Mouse (Mus musculus) hindbrain, embryonic 11.5 days (tissue): ENCODE results near the gene Ikzf3. TPM values are rescaled to one million over a fixed set of nuclear protein-coding genes. Genes with fewer than 3 reads are reported as not detected.

Experiments
- ATAC-seq: fragments of 200-750 bp; cut with Nextera tagmentation; 2 replicates; pipeline ENCODE4 v1.8.0; 2017; ENCODE audit warnings: mild to moderate bottlenecking, moderate TSS enrichment, moderate library complexity; ENCODE audit not compliant: low FRiP score
- DNase-seq: peaks from one replicate; pipeline ENCODE4 v3.0.0-alpha.2; 2015; ENCODE audit warnings: low spot score
- H3K27ac ChIP-seq: fragments of 300-500 bp; sonication (generic); 2 replicates; pipeline ENCODE4 v1.5.1; 2014; ENCODE audit warnings: mild to moderate bottlenecking, low read depth, low read length
- H3K27me3 ChIP-seq: fragments of 300-500 bp; sonication (generic); 2 replicates; pipeline ENCODE4 v1.6.1; 2014; ENCODE audit warnings: mild to moderate bottlenecking, low read length, moderate library complexity, mixed read lengths; ENCODE audit not compliant: control insufficient read depth, insufficient read depth
- H3K36me3 ChIP-seq: fragments of 300-500 bp; sonication (generic); 2 replicates; pipeline ENCODE4 v1.6.1; 2014; ENCODE audit warnings: mild to moderate bottlenecking, low read length, moderate library complexity, mixed read lengths; ENCODE audit not compliant: control insufficient read depth, insufficient read depth
- H3K4me1 ChIP-seq: fragments of 300-500 bp; sonication (generic); replicated peaks from 2 replicates; pipeline ENCODE4 v1.6.1; 2014; ENCODE audit warnings: low read length, mixed read lengths; ENCODE audit not compliant: control insufficient read depth, insufficient read depth
- H3K4me2 ChIP-seq: fragments of 300-500 bp; sonication (generic); replicated peaks from 2 replicates; pipeline ENCODE4 v1.6.1; 2014; ENCODE audit warnings: mild to moderate bottlenecking, low read depth, low read length
- H3K4me3 ChIP-seq: fragments of 300-500 bp; sonication (generic); 2 replicates; pipeline ENCODE4 v1.5.1; 2014; ENCODE audit warnings: low read depth, low read length
- H3K9ac ChIP-seq: fragments of 300-500 bp; sonication (generic); 2 replicates; pipeline ENCODE4 v1.6.1; 2014; ENCODE audit warnings: low read depth, low read length
- H3K9me3 ChIP-seq: fragments of 300-500 bp; sonication (generic); 2 replicates; pipeline ENCODE4 v1.6.1; 2016; ENCODE audit warnings: low read length; ENCODE audit not compliant: control insufficient read depth
- WGBS: fragments of 180-500 bp; shearing (Covaris S2); extraction: QIAGEN DNeasy Blood & Tissue Kit; methylation state at CpG from one replicate; pipeline ENCODE4 v1.1.7; 2014; 5-methylcytosine and 5-hydroxymethylcytosine counted together
- polyA plus RNA-seq: library from polyadenylated mRNA; unstranded; fragments of >200 nt; fragmentation: Nextera tagmentation; extraction: Ambion mirVana; gene quantifications from 2 replicates; pipeline ENCODE4 v1.2.1, GENCODE M21; 2014

Ikzf3 gene
- polyA plus RNA-seq, 1 experiment from 2014 or later, result 0.60 TPM

DNA sequence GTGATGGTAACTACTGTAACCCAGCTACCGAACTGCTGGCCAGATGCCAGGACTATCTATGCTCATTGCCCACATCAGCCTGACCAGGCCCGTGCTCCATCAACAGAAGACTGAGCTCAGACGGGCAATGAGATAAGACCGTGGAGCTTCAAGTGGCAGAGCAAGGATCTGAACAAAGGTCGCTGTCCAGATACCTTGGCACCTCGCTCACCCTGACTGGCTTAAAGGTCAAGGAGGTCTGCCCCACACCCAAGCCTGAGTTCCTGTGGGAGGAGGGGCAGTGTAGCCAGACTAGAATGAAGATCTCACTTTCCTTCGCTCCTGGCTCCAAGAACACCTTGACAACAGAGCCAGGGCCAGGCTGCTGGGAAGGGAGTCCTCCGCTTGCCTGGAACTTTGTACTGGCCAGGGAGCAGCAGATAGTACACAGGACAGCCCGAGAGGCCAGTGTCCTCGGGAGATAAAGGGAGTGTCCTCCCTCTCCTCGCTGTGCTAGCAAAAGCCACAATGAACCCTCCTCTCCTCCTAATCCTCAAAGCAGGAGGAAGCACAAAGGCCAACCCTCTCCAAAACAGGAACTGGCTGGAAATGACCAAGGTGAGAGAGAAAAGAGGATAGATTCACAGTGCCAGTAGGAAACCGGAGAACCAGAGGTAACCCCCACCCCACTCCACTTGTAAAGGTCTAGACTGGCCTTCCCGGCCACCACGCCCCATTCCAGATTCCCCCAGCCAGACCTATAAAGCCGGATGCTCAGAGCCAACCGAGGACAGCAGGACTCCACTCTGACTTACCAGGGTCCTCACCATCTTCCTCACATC lies 34.7 kb upstream of the Ikzf3 start:
- ATAC-seq (no peak), DNase-seq (no peak)
- no peaks in the 10 kb centered on the region for H3K27me3 ChIP-seq
- H3K4me1 ChIP-seq, result peaks cover 2% of the 10 kb centered on the region; the same call in 1 of the 2 replicates
- H3K36me3 ChIP-seq, result peaks cover 7% of the 10 kb centered on the region; the same call in 1 of the 2 replicates
- H3K4me3 ChIP-seq, result no peak overlapping the region
- no peak overlapping the region for H3K27ac ChIP-seq
- H3K9ac ChIP-seq, result no peak overlapping the region
- H3K9me3 ChIP-seq, result no peaks in the 10 kb centered on the region
- 80% methylated on average over 16 of the region's 16 CpGs for WGBS
- H3K4me2 ChIP-seq, result no peak overlapping the region

DNA sequence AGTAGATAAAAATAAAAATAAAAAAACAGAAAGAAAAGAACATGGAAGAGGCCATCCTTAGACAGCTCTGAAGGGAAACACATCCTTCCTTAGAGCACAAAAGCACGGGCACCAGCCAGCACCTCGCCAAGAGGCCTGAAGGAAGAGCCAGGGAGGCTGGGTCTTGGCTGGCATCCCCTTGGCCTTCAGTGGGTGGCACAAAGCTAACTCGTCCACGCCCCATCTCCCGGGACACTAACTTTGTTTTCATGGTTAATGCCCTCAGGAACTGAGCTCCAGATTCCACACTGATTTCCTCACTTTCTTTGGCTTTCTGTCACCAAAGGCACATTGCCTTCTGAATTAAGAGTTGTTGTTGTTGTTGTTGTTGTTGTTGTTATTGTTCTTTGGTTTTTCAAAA lies 31.9 kb upstream of the Ikzf3 start:
- Histone ChIP-seq H3K4me1 (no peaks in the 10 kb centered on the region), H3K9me3 (no peaks in the 10 kb centered on the region), H3K4me2 (no peak overlapping the region), H3K9ac (no peak overlapping the region), H3K4me3 (no peak overlapping the region), H3K27ac (no peak overlapping the region), H3K27me3 (no peaks in the 10 kb centered on the region), H3K36me3 (peaks cover 7% of the 10 kb centered on the region; the same call in 1 of the 2 replicates)
- WGBS, result 92% methylated on average over 5 of the region's 5 CpGs
- DNase-seq (no peak), ATAC-seq (no peak)

DNA sequence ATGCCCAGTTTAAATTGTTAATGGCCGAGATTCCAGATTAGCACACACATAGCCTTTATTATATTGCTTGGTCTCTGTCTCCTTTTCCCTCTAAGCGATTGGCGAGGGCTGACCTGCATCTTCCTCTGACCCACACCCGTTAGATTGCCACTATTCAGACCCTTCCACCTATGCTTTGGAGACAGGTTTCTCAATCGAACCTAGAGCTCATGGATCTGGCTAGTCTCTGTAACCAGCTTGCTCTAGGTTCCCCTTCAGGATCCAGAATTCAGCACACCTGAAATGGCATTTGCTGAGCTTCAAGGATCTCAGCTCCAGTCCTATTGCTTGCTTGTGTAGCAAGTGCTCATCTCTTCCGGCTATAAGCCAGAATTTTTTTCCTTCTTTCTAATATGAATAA lies 23.6 kb upstream of the Ikzf3 start:
- ATAC-seq (no peak), DNase-seq (no peak)
- H3K9ac ChIP-seq, result no peak overlapping the region
- H3K4me1 ChIP-seq, result no peaks in the 10 kb centered on the region
- H3K27ac ChIP-seq, result no peak overlapping the region
- H3K4me3 ChIP-seq, result no peak overlapping the region
- WGBS, result 84% methylated on average over 6 of the region's 6 CpGs
- no peaks in the 10 kb centered on the region for H3K27me3 ChIP-seq
- no peaks in the 10 kb centered on the region for H3K9me3 ChIP-seq
- no peaks in the 10 kb centered on the region for H3K36me3 ChIP-seq
- H3K4me2 ChIP-seq, result no peak overlapping the region

DNA sequence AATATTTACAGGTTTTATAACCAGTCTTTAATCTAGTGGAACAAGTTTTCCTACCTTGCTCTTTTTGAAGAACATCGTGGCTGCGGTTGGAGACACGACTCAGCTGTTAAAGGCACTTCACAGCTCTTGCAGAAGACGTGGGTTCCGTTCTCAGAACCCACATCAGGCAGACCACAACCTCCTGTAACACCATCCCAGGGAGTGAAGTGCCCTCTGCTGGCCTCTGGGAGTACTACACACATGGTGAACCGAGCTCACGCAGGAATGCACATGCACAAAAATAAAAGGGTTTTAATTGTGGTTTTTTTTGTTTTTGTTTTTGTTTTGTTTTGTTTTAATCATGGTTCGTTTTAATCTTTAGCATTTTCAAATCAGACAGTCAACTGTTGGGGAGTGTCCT lies 22.5 kb upstream of the Ikzf3 start:
- no peaks in the 10 kb centered on the region for H3K27me3 ChIP-seq
- DNase-seq (peak; percentile 25), ATAC-seq (no peak)
- no peaks in the 10 kb centered on the region for H3K4me1 ChIP-seq
- WGBS, result 85% methylated on average over 8 of the region's 8 CpGs
- no peak overlapping the region for H3K9ac ChIP-seq
- H3K9me3 ChIP-seq, result no peaks in the 10 kb centered on the region
- no peak overlapping the region for H3K4me2 ChIP-seq
- H3K27ac ChIP-seq, result no peak overlapping the region
- H3K36me3 ChIP-seq, result no peaks in the 10 kb centered on the region
- H3K4me3 ChIP-seq, result no peak overlapping the region

DNA sequence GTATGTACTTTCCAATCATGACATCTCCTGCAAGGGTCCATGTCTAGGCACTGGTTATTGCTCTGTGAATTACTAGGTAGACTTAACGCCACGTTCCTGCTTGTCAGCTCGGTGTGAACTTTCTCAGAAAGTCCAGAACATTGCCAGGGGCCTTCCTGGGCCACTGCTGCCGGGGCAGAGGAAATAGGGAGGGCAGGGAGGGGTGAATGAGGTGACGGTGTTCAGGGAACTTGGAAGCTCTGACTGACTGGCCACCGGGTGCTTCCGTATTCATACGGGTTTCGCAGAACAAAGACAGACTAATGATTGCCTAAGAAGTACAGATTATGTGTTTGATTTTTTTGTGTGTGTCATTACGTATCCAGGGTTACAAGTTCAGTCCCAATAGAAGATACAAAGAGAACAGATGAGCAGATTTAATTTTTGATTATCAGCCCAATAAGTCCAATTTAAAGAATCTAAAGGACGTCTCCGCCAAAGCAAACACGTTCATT lies 18.1 kb upstream of the Ikzf3 start:
- H3K4me1 ChIP-seq, result no peaks in the 10 kb centered on the region
- WGBS, result 77% methylated on average over 13 of the region's 13 CpGs
- H3K27ac ChIP-seq, result no peak overlapping the region
- no peaks in the 10 kb centered on the region for H3K9me3 ChIP-seq
- H3K9ac ChIP-seq, result no peak overlapping the region
- no peak overlapping the region for H3K4me3 ChIP-seq
- ATAC-seq (no peak), DNase-seq (no peak)
- H3K4me2 ChIP-seq, result no peak overlapping the region
- H3K27me3 ChIP-seq, result no peaks in the 10 kb centered on the region
- H3K36me3 ChIP-seq, result no peaks in the 10 kb centered on the region

DNA sequence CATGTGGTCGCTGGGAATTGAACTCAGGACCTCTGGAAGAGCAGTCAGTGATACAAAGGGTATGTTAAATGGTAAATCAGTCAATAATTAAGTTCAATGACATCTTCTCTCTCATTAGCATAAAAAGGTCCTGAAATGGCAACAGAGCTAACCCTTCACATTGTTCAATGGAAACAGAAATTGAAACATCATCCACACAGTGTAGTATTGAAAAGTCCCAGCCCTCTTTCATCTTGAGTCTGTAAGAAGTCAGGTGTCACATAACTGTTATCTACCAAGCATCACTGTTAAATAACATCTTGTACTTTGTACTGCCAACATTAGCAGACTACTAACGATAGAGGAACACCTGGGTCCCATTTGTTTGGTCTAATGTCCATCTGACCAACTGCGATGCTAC lies 17.2 kb upstream of the Ikzf3 start:
- Histone ChIP-seq H3K4me3 (no peak overlapping the region), H3K9ac (no peak overlapping the region), H3K27ac (no peak overlapping the region), H3K4me2 (no peak overlapping the region), H3K36me3 (no peaks in the 10 kb centered on the region), H3K4me1 (no peaks in the 10 kb centered on the region), H3K27me3 (no peaks in the 10 kb centered on the region), H3K9me3 (no peaks in the 10 kb centered on the region)
- WGBS, result 90% methylated on average over 3 of the region's 3 CpGs
- DNase-seq (no peak), ATAC-seq (no peak)

DNA sequence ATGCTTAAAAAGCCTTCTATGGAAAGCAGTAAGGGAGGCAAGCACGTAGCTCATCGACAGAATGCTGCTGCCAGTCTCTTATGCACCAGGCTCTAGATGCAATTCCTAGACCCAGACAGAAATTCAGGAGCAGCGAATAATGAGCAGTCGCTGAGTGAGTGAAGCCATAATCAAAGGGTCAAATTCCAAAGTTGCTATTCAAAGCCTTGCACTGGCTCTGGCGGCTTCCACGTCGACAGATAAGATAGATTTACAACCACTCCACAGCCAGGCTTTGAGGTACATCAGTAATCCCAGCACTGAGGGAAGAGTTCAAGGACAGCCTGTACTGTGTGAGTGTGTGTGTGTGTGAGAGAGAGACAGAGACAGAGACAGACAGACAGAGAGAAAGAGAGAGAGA lies 15.1 kb upstream of the Ikzf3 start:
- DNase-seq, result no peak
- H3K4me3 ChIP-seq, result no peak overlapping the region
- no peaks in the 10 kb centered on the region for H3K36me3 ChIP-seq
- ATAC-seq, result no peak
- no peaks in the 10 kb centered on the region for H3K9me3 ChIP-seq
- no peaks in the 10 kb centered on the region for H3K4me1 ChIP-seq
- 39% methylated on average over 7 of the region's 7 CpGs for WGBS
- H3K9ac ChIP-seq, result no peak overlapping the region
- H3K4me2 ChIP-seq, result no peak overlapping the region
- H3K27ac ChIP-seq, result no peak overlapping the region
- H3K27me3 ChIP-seq, result no peaks in the 10 kb centered on the region

DNA sequence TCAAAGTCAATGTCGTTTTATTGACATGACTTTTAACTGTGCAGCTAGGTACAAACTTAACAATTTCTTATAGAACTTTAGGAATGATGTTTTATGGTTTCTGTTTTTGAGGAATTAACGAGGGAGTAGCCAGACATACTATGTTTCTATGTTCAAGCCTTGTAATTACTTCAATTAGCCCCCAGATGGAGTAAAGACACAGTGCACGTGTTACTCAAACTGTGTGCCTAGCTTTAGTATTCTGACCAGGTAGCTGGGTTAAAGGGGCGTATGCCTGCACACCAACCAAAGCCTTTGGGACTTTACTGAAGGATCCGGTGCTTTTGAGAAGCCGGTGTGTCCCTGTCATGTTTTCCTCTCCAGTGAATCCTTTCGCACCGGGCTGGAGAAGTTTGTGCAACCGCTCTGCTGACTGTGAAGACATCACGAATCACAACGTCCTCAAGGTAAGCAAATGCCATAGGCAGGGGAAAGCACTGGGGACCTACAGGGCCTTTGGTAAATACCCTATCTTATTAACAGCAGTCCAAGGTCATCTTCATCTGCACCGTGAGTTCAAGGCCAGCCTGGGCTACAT lies 9.4 kb upstream of the Ikzf3 start:
- Histone ChIP-seq H3K4me1 (no peaks in the 10 kb centered on the region), H3K36me3 (no peaks in the 10 kb centered on the region), H3K9me3 (no peaks in the 10 kb centered on the region), H3K9ac (no peak overlapping the region), H3K27me3 (peaks cover 3% of the 10 kb centered on the region), H3K4me3 (no peak overlapping the region), H3K4me2 (no peak overlapping the region), H3K27ac (no peak overlapping the region)
- DNase-seq, result no peak
- WGBS, result 73% methylated on average over 12 of the region's 12 CpGs
- ATAC-seq, result no peak

DNA sequence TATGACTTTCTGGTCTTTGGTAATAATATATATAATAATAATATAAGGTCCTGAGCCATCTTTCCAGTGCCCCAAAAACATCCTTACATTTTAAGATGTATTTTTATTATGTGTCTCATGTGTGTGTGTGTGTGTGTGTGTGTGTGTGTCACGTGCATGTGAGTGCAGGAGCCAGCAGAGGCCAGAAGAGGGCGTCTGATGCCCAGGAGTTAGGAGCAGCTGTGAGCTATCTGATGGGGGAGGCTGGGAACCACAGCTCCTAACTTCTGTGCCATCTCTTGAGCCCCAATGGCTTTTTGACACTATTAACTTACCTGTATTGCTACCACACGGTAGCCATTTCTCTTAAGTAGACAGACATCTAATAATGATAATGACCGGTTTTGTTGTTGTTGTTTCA lies 8.1 kb upstream of the Ikzf3 start:
- Histone ChIP-seq H3K4me3 (no peak overlapping the region), H3K27ac (no peak overlapping the region), H3K4me1 (no peaks in the 10 kb centered on the region), H3K36me3 (no peaks in the 10 kb centered on the region), H3K4me2 (no peak overlapping the region), H3K9ac (no peak overlapping the region), H3K27me3 (peaks cover 13% of the 10 kb centered on the region), H3K9me3 (no peaks in the 10 kb centered on the region)
- DNase-seq (no peak), ATAC-seq (no peak)
- 92% methylated on average over 4 of the region's 4 CpGs for WGBS
